Mouse (Mus musculus) B cell, adult 2 months (primary cell): ENCODE measurements at regions not wholly inside any gene's neighbourhood (a gene's known extent, or its start where the extent isn't known, plus 50 kb on each side); places are given as distances from the start of the nearest gene placed in this dataset.

Source experiments
- DNase-seq, 2 experiments: peaks; one replicate each; pipeline ENCODE4 v3.0.0; 2022

DNA sequence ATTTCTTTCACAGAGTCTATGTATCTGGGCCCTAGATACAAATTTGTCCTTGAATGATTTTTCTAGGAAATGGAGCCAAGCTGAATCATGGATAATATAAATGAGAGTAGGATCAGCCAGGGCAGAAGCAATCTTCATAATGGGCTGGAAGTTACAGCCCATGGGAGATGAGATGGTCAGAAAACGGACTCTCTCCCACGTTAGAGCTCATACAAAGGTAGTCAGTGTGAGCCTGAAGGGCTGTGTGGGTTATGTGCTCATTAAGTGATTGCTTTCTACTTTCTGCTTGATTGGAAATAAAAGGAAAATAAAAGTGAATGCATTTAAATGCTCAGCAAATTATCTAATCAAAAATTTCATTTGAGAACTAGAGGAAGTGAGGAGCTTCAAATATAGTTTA, 2017.1 kb upstream of the Pcdh20 start:
- no peak for DNase-seq

GRCm38 (mm10) chr14:90447971-90448370, 1976.8 kb upstream of the Pcdh20 start:
- no peak for DNase-seq

DNA sequence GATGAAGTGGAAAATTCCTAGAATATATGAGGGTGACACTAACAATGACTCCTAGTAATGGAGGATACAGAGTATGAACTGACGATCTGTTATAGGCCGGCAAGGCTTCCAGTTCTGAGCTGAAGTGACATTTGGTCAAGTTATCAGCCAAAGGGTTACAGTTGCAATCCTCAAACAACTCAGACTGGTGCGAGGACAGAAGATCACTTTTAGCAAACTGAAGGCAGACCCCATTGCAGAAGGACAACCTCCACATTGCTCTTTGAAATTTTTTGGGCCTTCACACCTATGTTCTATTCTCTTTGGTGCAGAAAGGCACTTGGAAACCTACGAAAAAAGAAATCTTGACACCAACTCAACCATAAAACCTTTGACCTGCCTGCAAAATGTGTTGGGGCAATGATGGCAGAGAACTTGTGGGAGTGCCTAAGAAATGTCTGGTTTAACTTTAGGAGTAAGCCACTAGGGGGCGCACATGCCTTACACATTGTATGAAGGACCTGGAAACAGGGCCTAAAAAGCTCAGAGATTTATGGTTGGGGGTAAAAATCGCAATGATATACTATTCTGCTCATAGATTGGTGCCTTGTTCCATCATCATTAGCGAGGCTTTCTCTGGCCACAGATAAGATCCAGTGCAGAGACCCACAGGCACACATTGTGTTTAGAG, 1961.8 kb upstream of the Pcdh20 start:
- no peak for DNase-seq

DNA sequence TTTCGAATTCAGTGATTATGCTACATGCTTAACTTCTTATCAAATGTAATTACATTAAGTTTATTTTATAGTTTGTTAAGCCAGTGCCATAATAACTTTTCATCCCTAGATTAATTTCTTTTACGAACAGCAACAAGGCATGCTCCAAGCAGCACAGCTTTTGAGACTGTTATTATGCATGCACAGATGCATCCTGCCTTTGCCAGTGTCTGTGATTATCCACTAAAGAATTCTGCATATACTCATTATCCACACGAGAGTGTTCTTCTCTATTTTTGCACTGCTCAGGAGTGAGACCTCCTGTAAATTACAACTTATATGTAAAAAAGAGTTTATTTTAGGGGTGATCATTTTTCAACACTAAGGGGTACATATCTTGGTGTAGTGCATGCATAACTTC, 1941.5 kb upstream of the Pcdh20 start:
- no peak for DNase-seq

- DNase-seq, result no peak
These were observed 1935.2 kb upstream of the Pcdh20 start for GRCm38 (mm10) chr14:90406350-90406749.

- DNase-seq, result no peak
These were observed 1934.3 kb upstream of the Pcdh20 start for GRCm38 (mm10) chr14:90405476-90405875.

GRCm38 (mm10) chr14:90367256-90367936, 1896.2 kb upstream of the Pcdh20 start:
- no peak for DNase-seq

- DNase-seq, result no peak
These were observed 1863.3 kb upstream of the Pcdh20 start for GRCm38 (mm10) chr14:90334541-90334940.

- peak; percentile 1 to 19 for DNase-seq
These were observed 1824.3 kb upstream of the Pcdh20 start for GRCm38 (mm10) chr14:90295456-90295855.

- DNase-seq, result no peak
These were observed 1774.8 kb upstream of the Pcdh20 start for GRCm38 (mm10) chr14:90246042-90246441.

DNA sequence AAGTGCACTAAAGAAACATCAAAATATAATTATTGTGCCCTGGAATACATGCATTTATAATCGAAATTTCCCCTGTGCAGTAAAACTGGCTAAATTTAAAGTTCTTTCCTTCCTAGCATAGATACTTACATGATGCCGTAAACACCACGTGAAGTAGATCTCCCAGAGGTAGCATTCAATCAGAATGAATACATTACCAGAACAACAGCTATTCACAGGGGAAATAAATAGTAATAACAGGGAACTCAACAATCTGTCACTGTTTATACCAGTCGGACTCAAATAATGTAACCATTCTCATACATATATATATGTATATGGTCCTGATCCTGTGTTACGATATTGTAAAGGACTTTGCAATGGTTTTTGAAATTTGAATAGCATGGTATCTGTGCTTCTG, 1761.5 kb upstream of the Pcdh20 start:
- no peak for DNase-seq

DNA sequence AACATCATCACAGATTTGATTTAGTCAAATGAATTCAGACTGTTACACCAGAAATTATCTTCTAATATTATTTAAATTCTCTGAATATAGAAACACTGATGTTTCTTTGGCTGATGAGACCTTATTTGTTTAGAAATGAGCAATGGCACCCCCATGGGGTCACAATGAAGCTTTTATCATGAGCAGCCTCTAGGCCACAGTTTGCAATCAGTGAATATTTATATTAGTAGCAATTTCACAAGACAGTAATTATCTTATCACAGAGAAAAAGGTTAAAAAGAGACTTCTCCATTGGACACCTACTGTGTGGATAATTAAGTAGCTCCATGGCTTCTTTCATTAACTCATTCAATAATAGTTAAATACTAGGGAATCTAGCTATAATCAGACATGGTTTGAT, 1729.1 kb upstream of the Pcdh20 start:
- no peak for DNase-seq

- no peak for DNase-seq
These were observed 1726.6 kb upstream of the Pcdh20 start for GRCm38 (mm10) chr14:90197791-90198190.

DNA sequence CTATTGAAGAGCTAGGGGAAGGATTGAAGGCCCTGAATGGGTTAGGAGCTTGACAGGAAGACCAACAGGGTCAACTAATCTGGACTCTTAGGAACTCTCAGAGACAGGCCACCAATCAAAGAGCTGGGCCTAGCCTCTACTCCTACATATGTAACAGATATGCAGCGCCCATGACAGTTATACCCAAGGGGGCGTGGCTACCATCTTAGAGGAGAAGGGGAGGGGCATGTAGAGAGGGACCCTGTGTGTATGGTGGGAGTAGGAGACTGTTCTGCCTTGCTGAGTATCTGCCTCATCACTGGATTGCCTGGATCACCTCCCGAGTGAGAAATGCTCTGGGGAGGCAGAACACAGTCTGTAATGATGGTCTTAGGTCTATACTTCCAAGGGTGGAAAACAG, 1701.5 kb upstream of the Pcdh20 start:
- no peak for DNase-seq
